Mouse (Mus musculus): ENCODE measurements around the gene Ccdc85b.
"Not testable (repeated sequence)": the region's sequence is repeated elsewhere in the genome, so short reads cannot be mapped to it uniquely, and the experiment has no call there.

Gene Ccdc85b

GRCm38 (mm10) chr19:5457746-5458442 is at the start of gene Ccdc85b:
Gene Ccdc85b (minus strand): TSS chr19:5457894.
- DNase-seq (ENCODE audit: low spot score) = no peak

- DNase-seq (ENCODE audit: low spot score) = no peak
Observed at GRCm38 (mm10) chr19:5503687-5504086, 46.0 kb upstream of the Ccdc85b start, which contains the start of gene 1700020D05Rik. Gene 1700020D05Rik (minus strand): TSS chr19:5503787.

GRCm38 (mm10) chr19:5500330-5500875 is 42.7 kb upstream of the Ccdc85b start:
- no peak for DNase-seq (ENCODE audit: low spot score)

- no peak for DNase-seq (ENCODE audit: low spot score)
Observed at GRCm38 (mm10) chr19:5496052-5496370, 38.3 kb upstream of the Ccdc85b start.

- no peak for DNase-seq (ENCODE audit: low spot score)
Observed at GRCm38 (mm10) chr19:5495353-5496051, 37.8 kb upstream of the Ccdc85b start.

- DNase-seq (ENCODE audit: low spot score) = no peak
Observed at GRCm38 (mm10) chr19:5494314-5494713, 36.6 kb upstream of the Ccdc85b start.

GRCm38 (mm10) chr19:5493301-5493721 is 35.6 kb upstream of the Ccdc85b start:
- DNase-seq (ENCODE audit: low spot score) = not testable (repeated sequence)

- DNase-seq (ENCODE audit: low spot score) = no peak
Observed at GRCm38 (mm10) chr19:5492641-5493040, 34.9 kb upstream of the Ccdc85b start.

- DNase-seq (ENCODE audit: low spot score) = peak; percentile 86
Observed at GRCm38 (mm10) chr19:5490898-5491708, 33.4 kb upstream of the Ccdc85b start.

GRCm38 (mm10) chr19:5490313-5490897 is 32.7 kb upstream of the Ccdc85b start, which contains the start of gene Cfl1:
Gene Cfl1 (plus strand): TSS chr19:5490455.
- peak; percentile 96 for DNase-seq (ENCODE audit: low spot score)

GRCm38 (mm10) chr19:5489721-5490120 is 32.0 kb upstream of the Ccdc85b start:
- DNase-seq (ENCODE audit: low spot score) = not testable (repeated sequence)

- DNase-seq (ENCODE audit: low spot score) = peak; percentile 99
Observed at GRCm38 (mm10) chr19:5488878-5489571, 31.3 kb upstream of the Ccdc85b start.

- peak; percentile 96 for DNase-seq (ENCODE audit: low spot score)
Observed at GRCm38 (mm10) chr19:5487768-5488550, 30.3 kb upstream of the Ccdc85b start, which contains the start of gene Mus81. Gene Mus81 (minus strand): TSS chr19:5488402.

GRCm38 (mm10) chr19:5486771-5487170 is 29.1 kb upstream of the Ccdc85b start:
- no peak for DNase-seq (ENCODE audit: low spot score)

GRCm38 (mm10) chr19:5486286-5486685 is 28.6 kb upstream of the Ccdc85b start:
- no peak for DNase-seq (ENCODE audit: low spot score)

GRCm38 (mm10) chr19:5485821-5486220 is 28.1 kb upstream of the Ccdc85b start:
- no peak for DNase-seq (ENCODE audit: low spot score)

GRCm38 (mm10) chr19:5485371-5485770 is 27.7 kb upstream of the Ccdc85b start:
- no peak for DNase-seq (ENCODE audit: low spot score)

GRCm38 (mm10) chr19:5484496-5484895 is 26.8 kb upstream of the Ccdc85b start:
- no peak for DNase-seq (ENCODE audit: low spot score)

GRCm38 (mm10) chr19:5483386-5484359 is 26.0 kb upstream of the Ccdc85b start:
- no peak for DNase-seq (ENCODE audit: low spot score)
